Mouse (Mus musculus) liver, embryonic 18 days (tissue): ENCODE measurements around the gene Hrh3. TPM values are rescaled to one million over a fixed set of nuclear protein-coding genes. Genes with fewer than 3 reads are reported as not detected.

Experiments
- polyA plus RNA-seq: library from polyadenylated mRNA; depleted of rRNA; stranded (reverse); fragments of >200 nt; gene quantifications from 2 replicates; pipeline ENCODE4 v1.2.3, GENCODE M21; 2012; rRNA removed

Gene Hrh3
- not detected in 2 replicates for polyA plus RNA-seq

GRCm38 (mm10) chr2:180103978-180104658, at the start of gene Hrh3:
TSS of gene Hrh3 (minus strand) at chr2:180104488.

GRCm38 (mm10) chr2:180118661-180119438, 14.6 kb upstream of the Hrh3 start, which contains the start of gene Osbpl2:
TSS of gene Osbpl2 (plus strand) at chr2:180119306.

GRCm38 (mm10) chr2:180070481-180071453, 33.5 kb downstream of the Hrh3 start, which contains the start of gene Mtg2:
TSS of gene Mtg2 (plus strand) at chr2:180070588.

Other genes with a start within 250 kb of the Hrh3 start
- gene Taf4, start 127.8 kb downstream of the Hrh3 start, polyA plus RNA-seq = 3.0 and 4.0 TPM in 2 replicates
- gene Lsm14b, start 79.5 kb downstream of the Hrh3 start, polyA plus RNA-seq = 8.1 and 8.8 TPM in 2 replicates
- 112 and 122 TPM in 2 replicates for gene Psma7, start 62.1 kb downstream of the Hrh3 start, polyA plus RNA-seq
- gene Ss18l1, start 62.0 kb downstream of the Hrh3 start, polyA plus RNA-seq = 1.2 and 1.5 TPM in 2 replicates
- gene Mtg2, start 33.9 kb downstream of the Hrh3 start, polyA plus RNA-seq = 8.5 and 9.7 TPM in 2 replicates
- gene Osbpl2, start 14.8 kb upstream of the Hrh3 start, polyA plus RNA-seq = 6.8 and 7.0 TPM in 2 replicates
- 32.1 and 33.1 TPM in 2 replicates for gene Adrm1, start 67.0 kb upstream of the Hrh3 start, polyA plus RNA-seq
- 4.1 and 6.3 TPM in 2 replicates for gene Lama5, start 121.4 kb upstream of the Hrh3 start, polyA plus RNA-seq
- 1,569 and 1,678 TPM in 2 replicates for gene Rps21, start 152.9 kb upstream of the Hrh3 start, polyA plus RNA-seq
- gene Cables2, start 169.0 kb upstream of the Hrh3 start, polyA plus RNA-seq = 5.7 and 6.2 TPM in 2 replicates
- gene Rbbp8nl, start 185.4 kb upstream of the Hrh3 start, polyA plus RNA-seq = 0.01 TPM in 1 of 2 replicates, not detected in the other
- 0.13 and 0.14 TPM in 2 replicates for gene Gata5, start 230.2 kb upstream of the Hrh3 start, polyA plus RNA-seq